Mouse (Mus musculus): ENCODE measurements around the gene Rfx4.
A peak's percentile ranks its signal among the peaks of the same experiment; 100 is the strongest.

Gene Rfx4

GRCm38 (mm10) chr10:84910194-84910593, 154.3 kb downstream of the Rfx4 start:
- DNase-seq (ENCODE audit: low spot score): no peak

DNA sequence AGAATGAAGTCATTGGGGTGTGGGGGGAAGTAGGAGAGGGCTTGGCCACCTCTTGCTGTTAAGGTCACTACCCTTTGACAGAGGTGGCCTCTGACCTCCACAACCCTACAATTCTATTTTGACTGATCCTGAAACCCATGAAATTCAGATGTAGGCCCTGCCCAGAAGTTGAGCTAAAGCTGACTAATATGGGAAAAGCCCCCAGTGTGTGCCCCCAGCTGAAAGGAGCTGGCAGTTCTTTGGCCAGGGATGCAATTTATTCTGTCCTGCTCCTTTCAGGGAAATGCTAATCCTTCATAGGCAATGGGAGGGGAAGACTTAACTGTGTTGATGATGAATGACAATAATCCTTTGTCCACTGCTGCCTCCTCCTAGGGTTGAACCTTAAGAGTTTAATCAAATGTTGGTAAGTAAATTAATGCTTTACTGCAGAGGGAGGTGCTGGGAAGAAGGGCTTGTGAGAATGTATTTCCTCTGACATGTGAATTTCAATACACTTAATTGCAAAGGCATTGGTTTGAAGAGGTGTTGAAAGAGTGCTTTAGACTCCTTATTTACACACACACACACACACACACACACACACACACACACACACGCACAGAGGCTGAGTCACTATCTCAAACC, 155.0 kb downstream of the Rfx4 start:
- DNase-seq (ENCODE audit: low spot score): no peak

DNA sequence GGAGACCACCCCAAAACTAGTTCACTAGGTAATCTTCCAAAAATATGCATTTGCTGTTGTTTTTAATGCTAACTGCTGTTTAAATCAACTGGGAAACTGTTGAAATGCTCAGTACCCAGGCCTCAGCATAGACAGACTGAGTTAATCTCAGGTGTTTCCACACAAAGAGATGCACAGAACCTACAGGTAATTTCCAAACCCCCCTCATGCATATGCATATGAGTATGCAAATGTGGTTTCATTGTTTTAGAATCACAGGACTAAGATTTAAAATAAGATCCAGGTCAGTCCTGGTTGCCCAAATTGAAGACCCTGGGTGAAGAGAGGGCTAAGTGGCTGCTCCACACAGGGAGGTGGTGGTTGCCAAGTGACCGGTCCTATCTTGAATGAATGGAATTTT, 157.3 kb downstream of the Rfx4 start:
- no peak for DNase-seq (ENCODE audit: low spot score)

DNA sequence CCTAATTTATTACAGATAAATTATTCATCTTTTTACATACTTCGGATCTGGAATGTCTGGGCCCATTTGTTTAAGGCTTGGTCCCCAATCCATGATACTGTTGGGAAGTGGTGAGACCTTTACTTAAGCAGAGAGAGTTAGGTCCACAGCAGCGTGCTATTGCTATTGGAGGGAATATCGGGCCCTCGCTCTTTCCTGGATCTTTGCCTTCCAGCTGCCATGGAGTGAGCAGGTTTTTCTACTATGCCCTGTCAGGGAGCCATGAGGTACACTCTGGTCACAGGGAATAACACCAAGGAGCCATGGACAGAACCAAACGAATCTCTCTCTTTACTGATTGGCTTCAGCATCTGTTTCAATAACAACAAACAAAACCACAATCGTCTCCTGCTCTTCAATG, 159.6 kb downstream of the Rfx4 start:
- DNase-seq (ENCODE audit: low spot score): no peak

DNA sequence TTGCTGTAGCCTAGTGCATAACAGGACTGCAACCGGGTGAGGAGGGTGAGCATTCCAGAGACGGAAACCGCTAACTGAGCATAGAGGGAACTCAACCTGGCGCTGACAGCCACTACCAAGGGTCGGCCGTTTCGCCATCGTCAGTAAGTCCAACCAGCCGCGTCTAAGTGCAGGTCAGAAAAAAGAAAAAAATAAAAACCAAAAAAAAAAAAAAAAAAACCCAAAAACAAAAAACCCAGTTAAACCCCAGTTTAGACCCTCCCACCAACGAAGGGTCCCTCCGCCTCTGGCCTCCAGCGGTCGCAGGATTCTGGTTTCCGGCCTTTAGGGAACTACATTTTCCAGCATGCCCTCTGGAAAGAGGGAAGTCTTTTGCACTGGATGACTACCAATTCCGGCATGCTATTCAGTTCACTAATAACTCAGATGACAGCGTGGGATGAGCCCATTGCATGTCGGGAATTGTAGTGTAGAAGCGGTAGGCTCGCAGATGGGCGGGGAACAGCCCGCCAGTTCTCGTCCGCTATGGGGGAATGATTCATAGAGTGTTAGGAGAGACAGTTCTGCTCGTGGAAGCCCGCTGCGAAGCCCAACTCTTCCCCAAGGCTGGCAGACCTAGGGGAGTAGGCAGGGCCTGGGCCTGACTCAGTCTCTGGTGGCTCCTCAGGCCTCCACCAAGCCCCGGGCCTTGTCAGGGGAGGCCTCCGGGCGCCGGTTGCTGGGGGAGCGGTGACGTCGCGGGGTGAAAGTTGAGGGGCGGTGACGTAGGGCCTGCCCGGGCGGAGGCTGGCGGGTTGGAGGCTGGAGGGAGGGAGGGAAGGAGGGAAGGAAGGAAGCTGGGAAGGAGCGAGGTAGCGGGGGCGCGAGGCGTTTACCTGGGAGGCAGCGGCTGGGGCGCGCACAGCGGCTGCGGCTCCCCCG, 161.2 kb downstream of the Rfx4 start, which contains the start of gene Ric8b:
Gene Ric8b, plus strand, starts transcription at position 807 of the 921 bp plus-strand sequence.
- DNase-seq (ENCODE audit: low spot score): peak; percentile 96

GRCm38 (mm10) chr10:84917731-84918095, 161.9 kb downstream of the Rfx4 start:
- DNase-seq (ENCODE audit: low spot score): no peak

DNA sequence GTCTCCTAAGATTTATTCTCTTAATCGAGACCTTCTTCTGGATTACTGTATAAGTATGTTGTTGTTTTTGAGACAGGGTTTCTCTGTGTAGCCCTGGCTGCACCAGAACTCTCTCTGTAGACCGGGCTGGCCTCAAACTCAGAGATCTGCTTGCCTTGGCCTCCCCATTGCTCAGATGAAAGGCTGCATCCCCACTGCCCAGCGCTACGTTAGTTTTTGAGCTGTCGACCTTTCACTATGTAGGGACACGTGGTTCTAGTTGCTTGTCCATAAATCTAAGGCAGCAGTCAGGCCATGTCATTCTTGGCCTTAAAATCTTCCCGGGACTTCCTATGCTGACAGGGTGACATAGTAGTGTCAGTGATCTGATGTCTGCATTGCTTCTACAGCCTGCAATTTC, 170.5 kb downstream of the Rfx4 start:
- no peak for DNase-seq (ENCODE audit: low spot score)

DNA sequence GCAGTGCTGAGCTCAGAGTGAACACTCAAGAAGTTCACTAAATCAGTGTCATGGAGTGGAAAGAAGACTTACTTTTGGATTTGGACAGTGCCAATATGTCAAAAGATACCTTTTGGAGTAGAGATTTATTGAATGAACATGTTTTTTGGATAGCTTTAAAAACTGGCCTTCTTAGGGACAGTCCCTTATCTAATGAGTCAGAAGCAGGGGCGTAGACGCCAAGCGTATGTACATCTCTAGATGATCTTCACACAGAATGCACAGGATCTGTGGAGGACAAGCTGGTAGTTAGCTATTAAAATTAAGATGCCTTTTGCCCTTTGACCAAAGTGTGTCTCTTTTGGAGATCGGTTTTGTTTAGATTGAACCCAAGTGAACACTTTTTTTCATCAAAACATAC, 171.0 kb downstream of the Rfx4 start:
- DNase-seq (ENCODE audit: low spot score): no peak

DNA sequence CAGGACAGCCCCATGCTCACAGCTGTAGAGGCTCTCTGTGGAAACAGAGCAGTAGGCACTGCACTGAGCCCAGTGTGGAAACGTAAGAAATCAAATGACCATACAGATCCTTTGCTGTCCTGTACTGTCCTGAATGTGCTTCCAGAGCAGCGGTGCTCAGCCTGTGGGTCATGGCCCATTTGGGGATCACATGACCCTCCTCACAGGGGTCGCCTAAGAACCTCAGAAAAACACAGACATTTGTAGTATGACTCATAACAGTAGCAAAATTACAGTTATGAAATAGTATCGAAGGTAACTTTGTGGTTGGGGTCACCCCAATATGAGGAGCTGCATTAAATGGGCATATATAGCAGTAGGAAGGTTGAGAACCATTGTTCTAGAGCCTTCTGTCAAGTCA, 172.6 kb downstream of the Rfx4 start:
- no peak for DNase-seq (ENCODE audit: low spot score)

GRCm38 (mm10) chr10:84935553-84936209, 179.8 kb downstream of the Rfx4 start:
- DNase-seq (ENCODE audit: low spot score): no peak

DNA sequence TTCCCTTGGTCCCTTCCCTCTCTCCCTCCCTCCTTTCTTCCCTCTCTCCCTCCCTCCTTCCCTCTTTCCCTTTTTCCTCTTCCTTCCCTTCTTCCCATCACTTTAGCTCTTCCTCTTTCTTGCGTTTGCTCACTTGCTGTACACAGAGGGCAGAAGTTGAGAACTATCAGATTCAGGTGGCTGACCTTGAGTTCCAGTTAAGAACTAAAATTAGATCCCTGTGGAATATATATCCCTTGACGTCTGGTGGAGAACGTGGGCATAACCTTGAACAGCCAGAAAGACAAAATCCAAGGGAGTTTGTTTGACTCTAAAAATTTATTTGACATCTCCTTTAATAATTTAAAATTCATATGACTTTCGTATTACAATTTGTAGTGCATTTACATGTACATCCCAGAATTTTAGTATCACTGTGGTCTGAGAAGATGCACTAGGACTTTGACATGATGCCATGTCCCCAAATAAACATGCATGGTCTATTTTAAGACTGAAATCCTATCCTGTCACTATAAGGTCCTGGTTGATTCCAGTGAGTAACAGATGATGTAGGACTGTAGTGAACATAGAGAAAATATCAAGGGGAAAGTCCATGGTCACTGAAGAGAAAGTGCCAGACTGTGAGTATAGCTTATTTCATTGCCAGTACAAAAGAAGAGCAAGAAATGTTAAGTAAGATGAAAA, 181.1 kb downstream of the Rfx4 start:
- no peak for DNase-seq (ENCODE audit: low spot score)

GRCm38 (mm10) chr10:84938094-84938820, 182.4 kb downstream of the Rfx4 start:
- no peak for DNase-seq (ENCODE audit: low spot score)

DNA sequence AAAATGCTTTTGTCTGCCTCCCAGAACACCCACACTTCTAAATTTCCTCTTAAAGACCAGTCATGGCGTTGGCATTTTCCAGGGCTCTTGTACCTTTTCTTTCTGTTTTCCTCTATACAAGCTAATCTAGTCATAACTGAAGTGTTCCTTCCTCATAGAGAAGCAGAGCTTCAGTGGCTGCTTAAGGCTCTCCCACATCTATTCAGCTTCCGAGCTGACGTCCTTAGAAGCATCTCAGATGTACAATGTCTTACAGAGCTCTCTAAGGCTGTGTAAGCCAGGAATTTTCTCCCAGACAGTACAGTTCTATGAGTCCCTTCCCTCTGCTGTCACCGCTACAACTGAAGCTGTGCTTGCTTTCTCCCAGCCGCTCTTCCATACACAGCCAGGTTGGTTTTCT, 183.0 kb downstream of the Rfx4 start:
- DNase-seq (ENCODE audit: low spot score): no peak

- no peak for DNase-seq (ENCODE audit: low spot score)
These were observed 184.5 kb downstream of the Rfx4 start for GRCm38 (mm10) chr10:84940356-84940755.

DNA sequence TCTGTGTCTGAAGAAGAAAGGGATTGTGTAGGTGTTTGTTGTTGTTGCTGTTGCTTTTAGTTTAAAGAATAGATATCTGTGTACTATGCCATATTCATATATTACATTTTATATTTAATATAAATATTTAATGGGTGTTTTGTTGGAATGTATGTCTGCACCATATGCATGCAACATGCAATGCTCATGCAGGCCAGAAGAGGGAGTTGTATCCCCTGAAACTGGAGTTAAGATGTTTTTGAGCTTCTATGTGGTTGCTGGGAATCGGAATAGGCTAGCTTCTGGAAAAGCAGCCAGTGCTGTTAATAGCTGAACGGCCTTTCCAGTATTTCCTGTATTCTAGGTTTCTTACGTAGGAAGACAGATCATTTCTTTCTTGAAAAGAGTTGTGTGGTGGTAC, 189.8 kb downstream of the Rfx4 start:
- DNase-seq (ENCODE audit: low spot score): no peak

- no peak for DNase-seq (ENCODE audit: low spot score)
These were observed 193.3 kb downstream of the Rfx4 start for GRCm38 (mm10) chr10:84948970-84949683.

DNA sequence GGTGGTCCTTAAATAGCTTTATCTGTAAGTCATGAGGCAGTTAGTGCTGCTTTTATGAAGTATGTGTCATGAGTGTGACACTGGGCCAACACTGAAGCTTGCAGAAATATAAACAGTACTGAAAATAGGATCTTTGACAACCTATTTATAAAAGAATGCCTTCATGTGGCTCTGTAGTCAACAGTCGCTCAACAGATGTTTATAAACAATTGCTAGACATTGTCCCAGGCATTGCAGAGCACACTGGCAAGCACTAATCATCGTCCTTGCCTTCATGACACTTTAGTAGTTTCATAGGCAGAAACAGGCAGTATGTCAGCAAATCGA, 193.8 kb downstream of the Rfx4 start:
- DNase-seq (ENCODE audit: low spot score): no peak

GRCm38 (mm10) chr10:84950384-84950783, 194.5 kb downstream of the Rfx4 start:
- DNase-seq (ENCODE audit: low spot score): no peak

DNA sequence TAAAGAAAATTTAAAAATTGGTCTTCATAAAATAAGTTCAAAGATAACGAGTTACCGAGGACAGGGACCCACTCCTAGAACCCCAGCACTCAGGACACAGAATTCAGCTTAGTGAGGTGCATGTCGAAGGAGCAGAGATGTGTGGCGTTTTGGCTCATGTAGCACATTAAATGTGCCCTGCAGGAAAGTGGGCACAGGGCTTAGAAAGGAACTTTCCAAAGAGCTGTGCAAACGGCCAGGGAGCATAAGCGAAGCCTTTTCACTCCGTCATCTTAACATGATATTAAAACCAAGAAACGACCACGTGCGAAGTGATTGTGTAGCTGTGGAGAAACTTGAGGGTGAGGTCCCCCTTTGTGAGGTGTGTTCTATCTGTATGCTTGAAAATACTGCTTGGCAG, 198.4 kb downstream of the Rfx4 start:
- DNase-seq (ENCODE audit: low spot score): no peak

All from retina, embryonic 14.5 days (tissue).